Mouse (Mus musculus) ES-Bruce4 (cell line): Measurements from ENCODE around the gene Rcc1.

Experiments
- CTCF ChIP-seq: IDR thresholded peaks from one replicate; pipeline ENCODE4 v1.8.1; 2011; ENCODE audit warnings: low read depth, low read length
- POLR2A ChIP-seq: IDR thresholded peaks from one replicate; pipeline ENCODE4 v1.8.1; 2011; ENCODE audit warnings: low read length; ENCODE audit not compliant: insufficient read depth

GRCm38 (mm10) chr4:132299849-132300248, 53.6 kb downstream of the Rcc1 start:
- no peak for TF ChIP-seq CTCF
- TF ChIP-seq POLR2A: no peak
